Mouse (Mus musculus): ENCODE measurements around the gene Cenpm. TPM values are rescaled to one million over a fixed set of nuclear protein-coding genes. Genes with fewer than 3 reads are reported as not detected.
"Not testable (repeated sequence)": the region's sequence is repeated elsewhere in the genome, so short reads cannot be mapped to it uniquely, and the experiment has no call there.

Gene Cenpm
- polyA plus RNA-seq, 1 experiment from 2014 or later: 24.0 TPM

GRCm38 (mm10) chr15:82271201-82271600, 26.7 kb upstream of the Cenpm start:
- no peak for ATAC-seq (ENCODE audit: low FRiP score, low read depth)
- Histone ChIP-seq H3K27me3 (0 out of 2 replicates have a peak, but pooled peaks cover 2% of the 10 kb centered on the region), H3K36me3 (no peaks in the 10 kb centered on the region), H3K9ac (no peak overlapping the region), H3K4me3 (no peak overlapping the region), H3K4me2 (no peak overlapping the region), H3K4me1 (replicated peaks) (peaks cover 36% of the 10 kb centered on the region), H3K9me3 (no peaks in the 10 kb centered on the region), H3K27ac (replicated peaks) (no peak overlapping the region)
- 3% methylated on average over 5 of the region's 5 CpGs for WGBS

- Histone ChIP-seq H3K4me2 (no peak overlapping the region), H3K27ac (replicated peaks) (0 out of 2 replicates have a peak overlapping the region, but pooled peaks have one; percentile 10), H3K9me3 (no peaks in the 10 kb centered on the region), H3K4me1 (replicated peaks) (peaks cover 26% of the 10 kb centered on the region), H3K27me3 (0 out of 2 replicates have a peak, but pooled peaks cover 1% of the 10 kb centered on the region), H3K9ac (no peak overlapping the region), H3K4me3 (no peak overlapping the region), H3K36me3 (no peaks in the 10 kb centered on the region)
- 74% methylated on average over 9 of the region's 9 CpGs for WGBS
- 0 out of 2 replicates have a peak, but pooled peaks have one; percentile 9 for ATAC-seq (ENCODE audit: low FRiP score, low read depth)
These were observed 24.2 kb upstream of the Cenpm start for GRCm38 (mm10) chr15:82268783-82269182.

GRCm38 (mm10) chr15:82268185-82268584, 23.6 kb upstream of the Cenpm start:
- Histone ChIP-seq H3K27me3 (no peaks in the 10 kb centered on the region), H3K4me3 (no peak overlapping the region), H3K27ac (replicated peaks) (peak overlapping the region; percentile 32; the same call in 1 of the 2 replicates), H3K4me1 (replicated peaks) (peaks cover 25% of the 10 kb centered on the region), H3K9ac (no peak overlapping the region), H3K9me3 (no peaks in the 10 kb centered on the region), H3K36me3 (no peaks in the 10 kb centered on the region), H3K4me2 (no peak overlapping the region)
- ATAC-seq (ENCODE audit: low FRiP score, low read depth): no peak
- 11% methylated on average over 3 of the region's 3 CpGs for WGBS

- no peak overlapping the region for H3K4me3 ChIP-seq
- no peak overlapping the region for H3K27ac ChIP-seq (replicated peaks)
- WGBS: 13% methylated on average over 6 of the region's 6 CpGs
- no peak overlapping the region for H3K4me2 ChIP-seq
- no peaks in the 10 kb centered on the region for H3K27me3 ChIP-seq
- H3K36me3 ChIP-seq: no peaks in the 10 kb centered on the region
- ATAC-seq (ENCODE audit: low FRiP score, low read depth): no peak
- H3K4me1 ChIP-seq (replicated peaks): peaks cover 22% of the 10 kb centered on the region
- H3K9ac ChIP-seq: no peak overlapping the region
- H3K9me3 ChIP-seq: no peaks in the 10 kb centered on the region
These were observed 21.8 kb upstream of the Cenpm start for GRCm38 (mm10) chr15:82266356-82266755.

GRCm38 (mm10) chr15:82259510-82259909, 15.0 kb upstream of the Cenpm start:
- Histone ChIP-seq H3K27ac (replicated peaks) (no peak overlapping the region), H3K4me2 (no peak overlapping the region), H3K36me3 (no peaks in the 10 kb centered on the region), H3K9me3 (no peaks in the 10 kb centered on the region), H3K4me3 (no peak overlapping the region), H3K27me3 (no peaks in the 10 kb centered on the region), H3K9ac (no peak overlapping the region), H3K4me1 (replicated peaks) (peaks cover 31% of the 10 kb centered on the region)
- 13% methylated on average over 16 of the region's 16 CpGs for WGBS
- no peak for ATAC-seq (ENCODE audit: low FRiP score, low read depth)

GRCm38 (mm10) chr15:82255944-82256383, 11.4 kb upstream of the Cenpm start:
- peak; percentile 93 for ATAC-seq (ENCODE audit: low FRiP score, low read depth)
- H3K4me1 ChIP-seq (replicated peaks): peaks cover 31% of the 10 kb centered on the region
- 4% methylated on average over 10 of the region's 10 CpGs for WGBS
- H3K9me3 ChIP-seq: no peaks in the 10 kb centered on the region
- H3K9ac ChIP-seq: peak overlapping the region; percentile 62
- H3K4me2 ChIP-seq: peak overlapping the region; percentile 70
- no peaks in the 10 kb centered on the region for H3K27me3 ChIP-seq
- peak overlapping the region; percentile 61 for H3K4me3 ChIP-seq
- H3K27ac ChIP-seq (replicated peaks): peak overlapping the region; percentile 92
- H3K36me3 ChIP-seq: no peaks in the 10 kb centered on the region

GRCm38 (mm10) chr15:82255248-82255647, 10.7 kb upstream of the Cenpm start:
- Histone ChIP-seq H3K36me3 (no peaks in the 10 kb centered on the region), H3K4me3 (peak overlapping the region; percentile 61), H3K27ac (replicated peaks) (peak overlapping the region; percentile 92), H3K27me3 (no peaks in the 10 kb centered on the region), H3K9me3 (no peaks in the 10 kb centered on the region), H3K4me2 (peak overlapping the region; percentile 70), H3K4me1 (replicated peaks) (peaks cover 31% of the 10 kb centered on the region), H3K9ac (no peak overlapping the region)
- WGBS: 36% methylated on average over 4 of the region's 4 CpGs
- no peak; the same call in 1 of the 2 replicates for ATAC-seq (ENCODE audit: low FRiP score, low read depth)

- Histone ChIP-seq H3K27ac (replicated peaks) (no peak within 1 kb of the TSS), H3K4me2 (no peak within 1 kb of the TSS), H3K4me1 (replicated peaks) (peaks cover 21% of the 10 kb centered on the region), H3K27me3 (no peaks in the 10 kb centered on the region), H3K9ac (no peak within 1 kb of the TSS), H3K9me3 (no peaks in the 10 kb centered on the region), H3K4me3 (no peak within 1 kb of the TSS), H3K36me3 (no peaks in the 10 kb centered on the region)
- no peak for ATAC-seq (ENCODE audit: low FRiP score, low read depth)
- WGBS: 92% methylated on average over 6 of the region's 6 CpGs
These were observed 7.5 kb upstream of the Cenpm start, which contains the start of gene 1500009C09Rik for GRCm38 (mm10) chr15:82252097-82252496. Gene 1500009C09Rik, plus strand, starts transcription at chr15:82252397.

- no peak overlapping the region for H3K4me2 ChIP-seq
- H3K4me3 ChIP-seq: no peak overlapping the region
- peaks cover 16% of the 10 kb centered on the region for H3K4me1 ChIP-seq (replicated peaks)
- H3K27ac ChIP-seq (replicated peaks): no peak overlapping the region
- H3K27me3 ChIP-seq: no peaks in the 10 kb centered on the region
- H3K36me3 ChIP-seq: no peaks in the 10 kb centered on the region
- ATAC-seq (ENCODE audit: low FRiP score, low read depth): no peak
- 97% methylated on average over 3 of the region's 3 CpGs for WGBS
- no peak overlapping the region for H3K9ac ChIP-seq
- H3K9me3 ChIP-seq: no peaks in the 10 kb centered on the region
These were observed 7.0 kb upstream of the Cenpm start for GRCm38 (mm10) chr15:82251579-82251978.

GRCm38 (mm10) chr15:82247131-82247776, 2.7 kb upstream of the Cenpm start:
- no peak for ATAC-seq (ENCODE audit: low FRiP score, low read depth)
- Histone ChIP-seq H3K9me3 (no peaks in the 10 kb centered on the region), H3K4me2 (no peak overlapping the region), H3K27me3 (no peaks in the 10 kb centered on the region), H3K36me3 (no peaks in the 10 kb centered on the region), H3K4me3 (no peak overlapping the region), H3K9ac (no peak overlapping the region), H3K4me1 (replicated peaks) (peaks cover 12% of the 10 kb centered on the region), H3K27ac (replicated peaks) (no peak overlapping the region)
- 85% methylated on average over 3 of the region's 3 CpGs for WGBS

GRCm38 (mm10) chr15:82244805-82245161, 235 bp upstream of the Cenpm start:
- WGBS: 24% methylated on average over 9 of the region's 9 CpGs
- peaks cover 12% of the 10 kb centered on the region for H3K4me1 ChIP-seq (replicated peaks)
- not testable (repeated sequence) for H3K27ac ChIP-seq (replicated peaks); H3K9ac ChIP-seq; H3K36me3 ChIP-seq; H3K9me3 ChIP-seq; H3K27me3 ChIP-seq; ATAC-seq (ENCODE audit: low FRiP score, low read depth)
- peak overlapping the region; percentile 70 for H3K4me3 ChIP-seq
- H3K4me2 ChIP-seq: peak overlapping the region; percentile 75

GRCm38 (mm10) chr15:82243742-82244114, 820 bp downstream of the Cenpm start:
- no peak for ATAC-seq (ENCODE audit: low FRiP score, low read depth)
- Histone ChIP-seq H3K4me3 (peak overlapping the region; percentile 70), H3K9me3 (no peaks in the 10 kb centered on the region), H3K9ac (peak overlapping the region; percentile 46), H3K27me3 (no peaks in the 10 kb centered on the region), H3K27ac (replicated peaks) (0 out of 2 replicates have a peak overlapping the region, but pooled peaks have one; percentile 16), H3K36me3 (no peaks in the 10 kb centered on the region), H3K4me1 (replicated peaks) (peaks cover 12% of the 10 kb centered on the region), H3K4me2 (peak overlapping the region; percentile 75)
- 7% methylated on average over 12 of the region's 12 CpGs for WGBS
